Mouse (Mus musculus): ENCODE data around the gene Llcfc1.

The Llcfc1 gene

DNA sequence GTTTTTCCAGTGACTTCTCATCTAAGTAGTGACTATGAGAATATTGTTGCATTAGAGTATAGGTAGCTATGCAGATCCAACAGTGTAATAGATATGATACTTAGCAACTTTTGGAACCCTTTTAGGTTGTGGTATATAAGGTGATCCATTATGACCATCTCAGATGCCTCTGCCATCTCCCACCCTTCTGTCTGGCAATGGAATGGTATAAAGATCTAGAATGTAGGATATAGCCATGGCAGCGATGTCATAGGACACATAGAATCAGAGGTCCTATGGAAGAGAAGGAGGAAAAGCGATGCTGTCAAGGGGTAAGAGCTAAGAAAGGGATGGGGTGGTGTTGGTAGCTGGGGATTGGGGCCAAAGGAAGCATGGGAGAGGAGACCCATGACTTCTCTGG lies at the start of gene Llcfc1:
Llcfc1 (plus strand) TSS at position 301 of the 400 bp plus-strand sequence.
- DNase-seq (ENCODE audit: low read depth, low spot score) = no peak

DNA sequence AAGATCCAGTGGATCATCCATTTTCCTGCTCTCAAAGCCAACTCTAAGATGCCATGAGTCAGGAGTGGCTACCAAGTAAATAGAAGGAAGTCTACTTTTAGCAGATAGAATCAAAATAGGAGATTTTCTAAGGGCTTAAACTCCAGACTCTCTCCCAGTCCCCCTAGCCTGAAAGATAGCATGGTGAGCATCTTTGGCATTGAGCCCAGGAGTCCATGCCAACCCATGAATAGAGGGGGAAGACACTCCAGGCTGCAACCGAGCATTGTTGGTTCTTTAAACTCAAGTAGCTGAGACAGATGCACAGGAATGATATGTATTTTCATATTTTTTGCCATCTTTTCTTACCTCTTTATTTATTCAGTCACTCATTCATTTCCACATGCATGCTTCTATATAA lies 49.0 kb upstream of the Llcfc1 start:
- no peak for DNase-seq (ENCODE audit: low read depth, low spot score)

DNA sequence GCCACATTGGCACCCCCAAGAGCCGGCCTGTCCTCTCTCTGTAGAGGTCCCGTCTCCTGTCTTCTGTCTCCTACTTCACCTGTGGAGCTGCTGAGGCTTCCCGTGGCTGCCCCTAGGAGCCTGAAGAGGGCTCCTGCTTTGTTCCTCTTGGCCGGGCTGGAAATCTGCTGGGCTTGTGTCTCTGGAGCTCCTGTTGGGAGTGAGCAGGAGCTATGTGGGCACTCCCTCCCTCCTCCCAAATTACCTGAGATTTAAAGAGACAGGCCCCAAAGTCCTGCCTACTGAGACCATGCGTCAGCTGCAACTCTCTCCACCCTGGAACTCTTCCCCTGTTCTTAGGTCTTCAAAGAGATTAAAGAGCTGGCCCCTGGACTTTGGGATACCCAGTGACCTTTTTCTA lies 48.1 kb upstream of the Llcfc1 start, which contains the start of gene Trpv6:
Trpv6 (minus strand) TSS at position 228 of the 400 bp plus-strand sequence.
- no peak for DNase-seq (ENCODE audit: low read depth, low spot score)

DNA sequence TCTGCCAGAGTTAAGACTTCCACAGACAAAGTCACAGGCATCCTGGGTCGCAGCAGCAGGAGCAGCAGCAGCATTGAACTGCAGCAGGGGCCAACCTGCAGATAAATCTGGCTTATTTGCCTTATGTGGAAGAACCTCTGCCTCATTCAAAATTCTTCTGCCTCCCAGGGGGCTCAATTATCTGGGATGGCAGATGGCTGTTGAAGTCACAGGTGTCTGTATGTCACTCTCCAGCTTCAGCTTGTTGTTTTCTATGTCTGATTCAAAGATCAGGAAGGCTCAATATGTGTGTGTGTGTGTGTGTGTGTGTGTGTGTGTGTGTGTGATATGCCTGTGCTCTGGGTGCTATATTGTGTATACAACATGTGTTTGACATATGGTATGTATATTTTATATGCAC lies 46.8 kb upstream of the Llcfc1 start:
- DNase-seq (ENCODE audit: low read depth, low spot score) = no peak

DNA sequence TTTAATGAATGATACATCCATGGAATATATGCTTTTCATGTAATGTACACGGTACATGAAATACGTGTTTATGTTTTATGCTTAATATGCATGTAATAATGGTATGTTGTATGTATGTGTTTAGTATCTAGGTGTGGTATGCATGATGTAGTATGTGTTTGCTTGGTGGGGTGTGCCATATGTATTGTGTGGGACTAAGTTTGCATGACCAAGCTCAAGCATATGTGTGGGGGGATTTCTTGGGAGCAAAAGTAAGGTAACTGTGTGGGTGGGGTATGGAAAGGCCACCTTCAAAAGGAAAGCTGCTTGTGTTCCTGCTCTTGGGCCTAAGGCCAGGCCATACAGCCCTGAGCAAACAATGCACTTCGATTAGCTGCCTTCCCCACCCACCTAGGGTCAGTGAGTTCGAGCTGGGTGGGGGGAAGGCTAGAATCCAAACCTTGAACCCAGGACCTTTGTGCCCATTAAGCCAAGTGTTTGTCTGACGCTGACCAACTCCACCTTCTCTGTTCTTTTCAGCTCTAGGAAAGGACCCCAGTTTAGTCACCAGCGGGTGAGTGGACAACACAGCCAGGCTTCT lies 46.2 kb upstream of the Llcfc1 start:
- DNase-seq (ENCODE audit: low read depth, low spot score) = no peak

DNA sequence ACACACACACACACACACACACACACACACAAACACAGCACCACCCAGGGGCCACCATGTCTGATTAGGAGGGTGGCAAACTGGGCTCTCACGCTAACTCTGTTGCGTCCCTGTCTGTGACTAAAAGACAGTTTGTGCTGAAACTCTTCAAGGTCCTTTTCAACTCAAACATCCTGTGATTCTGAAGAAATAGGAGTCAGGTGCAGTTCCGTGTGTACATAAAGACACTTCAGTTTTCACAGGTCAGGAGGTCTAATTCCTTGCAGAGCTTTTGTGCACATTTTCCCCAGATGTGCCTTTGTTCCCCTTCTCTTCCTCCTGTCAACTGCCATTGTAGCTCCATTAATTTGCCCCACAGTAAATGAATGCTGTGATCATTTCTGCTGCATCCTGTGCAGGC lies 43.8 kb upstream of the Llcfc1 start:
- DNase-seq (ENCODE audit: low read depth, low spot score) = no peak

DNA sequence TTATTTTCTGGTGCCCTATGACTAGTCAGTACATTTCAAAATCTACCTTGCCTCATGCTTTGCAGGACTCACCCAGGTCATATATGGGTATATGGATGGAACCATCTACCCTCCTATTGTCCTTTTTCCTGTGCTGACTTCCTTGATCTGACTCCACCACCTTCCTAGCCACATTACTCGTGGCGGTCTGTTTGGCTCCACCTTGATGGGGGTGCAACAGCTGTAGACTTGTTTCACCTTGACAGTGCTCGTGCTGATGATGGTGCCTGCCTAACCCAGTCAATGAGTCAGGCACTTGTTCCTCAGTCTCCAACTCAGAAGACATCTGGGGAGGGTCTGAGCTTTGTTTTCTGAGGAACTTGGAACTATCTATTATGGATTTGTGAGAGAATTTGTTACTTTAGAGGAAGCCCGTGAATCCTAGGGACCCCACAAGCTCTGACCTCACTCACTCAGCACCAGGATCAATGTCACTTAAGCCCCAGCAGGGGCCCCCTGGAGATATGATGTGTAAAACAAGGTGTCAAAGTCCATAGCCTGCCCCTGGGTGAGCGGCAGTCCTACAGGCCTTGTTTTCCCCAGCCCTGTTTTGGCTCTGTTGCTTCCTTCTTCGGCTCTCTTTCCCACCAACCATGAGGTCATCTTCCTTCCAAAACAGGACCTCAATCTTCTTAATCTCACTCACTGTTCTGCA lies 42.9 kb upstream of the Llcfc1 start:
- DNase-seq (ENCODE audit: low read depth, low spot score) = no peak

DNA sequence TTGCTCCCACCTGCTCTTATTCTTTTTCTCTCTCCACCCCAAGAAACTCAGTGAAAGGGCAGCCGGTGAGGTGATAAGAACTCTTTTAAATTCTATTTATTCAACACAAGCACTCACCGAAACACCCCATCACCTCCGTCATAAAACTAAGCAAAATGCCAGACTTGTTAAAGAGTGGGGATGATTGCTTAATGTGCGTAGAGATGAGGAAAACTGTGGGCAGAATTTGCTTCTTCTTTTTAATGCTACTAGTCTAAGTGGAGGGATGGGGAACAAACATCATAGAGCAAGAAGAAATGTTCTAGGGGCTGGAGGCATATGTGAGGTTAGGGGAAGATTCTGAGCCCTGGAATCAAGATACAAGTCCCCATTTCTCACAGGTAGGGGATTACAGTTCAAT lies 41.5 kb upstream of the Llcfc1 start:
- DNase-seq (ENCODE audit: low read depth, low spot score) = no peak

DNA sequence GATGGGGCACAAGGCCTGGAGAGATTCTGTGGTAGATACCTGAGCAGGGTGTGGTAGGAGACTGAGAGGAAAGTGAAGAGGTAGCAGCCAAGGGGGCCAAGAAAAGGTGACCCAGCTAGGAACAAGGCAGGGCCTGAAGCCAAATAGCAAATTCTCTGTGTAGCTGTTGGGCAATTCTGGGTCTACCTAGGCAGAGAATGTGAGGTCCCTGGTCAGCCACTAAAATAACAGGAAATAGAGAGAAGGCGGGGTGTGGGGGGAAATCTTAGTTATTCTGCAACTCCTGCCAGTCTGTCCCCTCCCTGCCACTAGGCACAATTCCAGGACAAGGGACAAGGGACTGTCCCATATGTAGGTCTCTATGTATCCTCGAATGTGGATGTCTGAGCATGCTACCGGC lies 41.0 kb upstream of the Llcfc1 start:
- DNase-seq (ENCODE audit: low read depth, low spot score) = no peak

DNA sequence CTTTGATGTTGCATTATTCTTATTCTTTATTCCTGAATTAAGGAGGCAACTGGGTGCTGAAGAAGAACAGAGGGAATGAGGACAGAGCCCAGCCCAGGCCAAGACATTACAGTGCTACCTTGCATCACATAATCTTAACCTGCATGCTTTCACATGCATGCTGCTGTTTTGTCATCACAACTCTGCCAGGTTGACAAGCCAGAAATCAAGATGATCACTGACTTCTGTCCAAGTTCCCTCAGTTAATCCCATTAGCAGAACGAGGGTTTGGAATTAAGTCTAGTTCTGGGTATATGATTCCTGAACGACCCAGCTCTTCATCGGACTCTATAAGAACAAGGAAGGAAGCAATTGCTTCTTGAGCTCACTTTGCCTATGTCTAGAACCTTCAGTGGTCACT lies 38.0 kb upstream of the Llcfc1 start:
- DNase-seq (ENCODE audit: low read depth, low spot score) = no peak

DNA sequence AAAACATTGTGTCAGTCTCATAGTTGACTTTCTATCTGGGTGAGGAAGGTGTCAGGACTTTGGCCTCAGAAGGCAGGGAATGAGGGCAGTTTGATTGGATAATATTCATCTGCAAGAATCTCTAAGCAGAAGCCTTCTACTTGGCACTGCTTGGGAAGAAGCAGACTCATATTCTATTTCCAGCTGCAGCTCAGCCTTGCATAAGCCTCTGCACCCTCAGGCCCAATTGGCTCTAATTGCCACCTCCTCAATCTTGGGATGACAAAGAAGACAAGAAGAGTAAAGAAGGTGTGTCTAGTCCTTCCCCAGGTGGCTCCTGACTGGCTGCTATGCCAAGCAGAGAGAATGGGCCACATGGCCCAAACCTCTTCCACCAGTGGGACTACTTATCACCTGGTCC lies 37.6 kb upstream of the Llcfc1 start:
- no peak for DNase-seq (ENCODE audit: low read depth, low spot score)

DNA sequence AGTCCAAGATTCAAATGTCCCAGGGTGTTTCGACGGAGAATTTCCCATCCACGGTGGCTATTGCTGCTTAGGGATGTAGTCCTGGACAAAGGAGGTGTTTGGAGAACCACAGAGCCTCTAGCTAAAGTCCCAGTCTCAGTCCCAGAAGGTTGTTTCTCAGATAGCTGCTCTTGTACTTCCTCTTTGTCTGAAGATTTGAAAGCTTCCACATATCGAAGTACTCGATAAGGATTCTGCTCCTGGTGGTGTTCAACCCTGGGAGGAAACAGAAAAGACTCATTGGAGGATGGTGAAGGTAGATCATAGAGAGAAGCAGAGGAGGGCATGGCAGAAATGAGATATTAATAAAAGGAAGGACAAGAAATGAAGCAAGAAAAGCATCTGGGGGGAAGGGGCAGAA lies 31.1 kb upstream of the Llcfc1 start:
- no peak for DNase-seq (ENCODE audit: low read depth, low spot score)

DNA sequence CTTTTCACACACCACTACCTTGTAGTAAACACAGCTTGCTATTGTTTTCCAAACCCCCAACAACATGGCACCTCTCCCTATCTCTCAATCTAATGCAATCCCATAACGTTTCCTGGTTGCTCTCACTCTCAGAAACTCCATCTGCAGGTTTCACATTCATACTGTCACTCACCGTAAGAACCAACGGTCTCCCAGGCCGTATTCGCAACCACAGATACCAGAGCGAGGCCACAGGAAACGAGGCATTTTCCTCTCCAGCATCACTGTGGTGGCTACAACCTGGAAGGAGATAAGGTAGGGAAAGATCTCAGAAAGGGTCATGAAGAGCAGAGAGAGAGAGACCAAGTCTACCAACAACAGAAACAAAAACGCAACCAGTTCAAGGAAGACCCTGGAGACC lies 29.6 kb upstream of the Llcfc1 start:
- no peak for DNase-seq (ENCODE audit: low read depth, low spot score)

DNA sequence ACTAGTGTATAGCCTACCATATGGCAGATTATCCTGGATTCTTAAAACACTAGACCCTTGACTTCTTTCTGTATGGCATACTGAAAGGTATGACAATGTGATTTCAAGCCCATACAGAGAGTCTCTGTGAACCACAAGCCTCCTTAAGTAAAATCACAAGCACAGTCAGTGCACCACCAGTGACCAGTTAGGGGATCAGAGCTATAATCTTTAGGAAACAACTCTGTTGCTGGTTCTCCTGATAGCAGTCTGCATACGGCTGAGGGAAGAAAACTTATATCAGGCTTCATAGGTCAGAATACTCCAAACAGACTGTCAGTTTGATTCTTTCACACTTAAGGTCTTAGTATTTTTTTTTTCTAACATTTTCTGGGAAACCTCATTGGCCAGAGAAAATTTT lies 25.7 kb upstream of the Llcfc1 start:
- DNase-seq (ENCODE audit: low read depth, low spot score) = no peak

DNA sequence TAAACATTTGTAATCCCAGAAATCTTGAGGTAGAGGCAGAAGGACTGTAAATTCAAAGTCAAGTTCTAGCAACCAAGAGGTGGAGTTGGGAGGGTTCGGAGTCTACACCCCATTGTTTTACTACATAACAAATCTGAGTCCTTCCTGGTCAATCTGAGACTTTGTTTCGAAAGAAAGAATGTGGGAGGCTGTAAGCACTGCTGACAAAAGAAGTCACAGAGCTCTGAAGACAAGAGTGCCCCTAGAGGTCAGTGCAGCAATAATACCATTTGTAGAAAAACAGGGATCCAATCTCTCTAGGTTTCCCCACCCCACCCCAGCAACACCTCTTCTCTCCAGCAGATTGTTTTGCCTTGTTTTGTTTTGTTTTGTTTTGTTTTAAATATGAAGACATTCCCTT lies 21.9 kb upstream of the Llcfc1 start:
- DNase-seq (ENCODE audit: low read depth, low spot score) = no peak

DNA sequence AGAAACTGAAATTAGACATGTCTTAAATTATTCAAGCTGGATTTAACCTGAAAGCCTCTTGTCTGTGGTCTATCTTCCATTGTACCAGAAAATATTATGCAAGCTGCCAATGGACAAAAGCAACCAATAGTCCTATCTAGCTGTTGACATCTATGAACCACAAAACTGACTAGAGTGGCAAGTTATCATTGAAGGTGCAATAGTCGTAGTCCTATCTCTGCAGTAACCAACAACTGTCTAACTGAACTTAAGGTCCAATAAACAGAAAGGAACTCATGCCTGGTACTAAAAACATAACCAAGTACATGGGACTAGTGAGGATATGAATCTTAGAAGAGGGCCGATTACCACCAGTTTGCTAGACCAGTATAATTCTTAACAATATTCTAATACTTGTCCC lies 7.7 kb upstream of the Llcfc1 start:
- DNase-seq (ENCODE audit: low read depth, low spot score) = no peak

DNA sequence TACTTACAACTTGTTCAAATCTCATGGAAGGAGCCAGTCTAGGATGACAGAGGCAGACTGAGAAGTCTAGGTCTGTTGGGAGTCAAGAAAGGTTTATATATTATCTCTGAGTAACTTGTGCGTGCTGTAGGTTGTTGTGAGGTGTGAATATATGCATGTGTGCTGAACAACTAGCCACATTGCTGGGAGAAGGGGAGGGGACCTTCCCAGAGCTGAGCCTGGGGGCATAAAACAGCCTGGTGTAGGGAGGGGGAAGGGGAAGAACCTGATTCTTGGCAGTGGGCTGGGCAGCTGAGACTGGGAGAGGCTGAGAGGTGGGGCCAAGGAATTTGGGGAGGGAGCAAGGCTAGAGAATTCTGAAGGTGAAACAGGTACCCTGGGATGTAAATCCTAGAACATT lies 3.6 kb upstream of the Llcfc1 start, which contains the start of gene Trpv5:
Trpv5 (minus strand) TSS at position 101 of the 400 bp plus-strand sequence.
- DNase-seq (ENCODE audit: low read depth, low spot score) = no peak

DNA sequence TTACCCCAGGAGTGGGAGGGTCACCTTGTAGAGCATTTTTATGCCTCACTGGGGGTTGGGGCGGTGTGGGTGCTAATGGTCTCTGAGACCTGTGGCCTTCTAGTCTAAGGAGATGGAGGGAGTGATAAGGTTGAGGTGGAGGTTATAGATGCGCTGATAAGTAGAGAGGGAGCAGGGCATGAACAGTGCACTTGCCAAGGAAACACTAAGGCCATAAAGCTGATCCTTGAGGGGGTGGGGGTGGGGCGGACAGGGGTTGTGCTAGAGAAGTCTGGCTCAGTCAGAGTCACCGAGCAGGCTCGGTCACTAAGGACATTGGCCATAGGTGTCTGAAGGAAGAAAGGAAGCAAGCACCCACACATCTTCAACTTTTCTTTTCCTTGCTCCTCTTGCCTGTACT lies 2.6 kb upstream of the Llcfc1 start:
- DNase-seq (ENCODE audit: low read depth, low spot score) = no peak

DNA sequence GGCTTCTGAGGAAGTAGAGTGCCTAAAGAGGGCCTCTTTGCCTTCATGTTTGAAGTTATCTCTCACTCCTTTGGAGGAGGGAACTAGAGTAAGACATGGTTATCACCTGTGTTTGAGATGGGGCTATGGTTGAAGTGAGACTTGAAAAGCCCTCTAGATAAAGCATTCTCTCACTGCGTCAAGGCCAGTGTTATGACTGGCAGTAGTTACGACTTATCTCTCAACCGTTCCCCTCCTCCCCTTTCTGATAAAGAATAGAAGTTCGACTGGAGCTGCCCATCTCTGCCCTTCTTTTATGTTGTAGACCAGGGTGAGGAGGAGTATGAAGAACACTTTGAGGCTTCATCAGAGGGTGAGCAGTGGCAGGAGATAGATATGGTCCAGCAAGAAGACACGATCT lies 680 bp downstream of the Llcfc1 start:
- no peak for DNase-seq (ENCODE audit: low read depth, low spot score)

DNA sequence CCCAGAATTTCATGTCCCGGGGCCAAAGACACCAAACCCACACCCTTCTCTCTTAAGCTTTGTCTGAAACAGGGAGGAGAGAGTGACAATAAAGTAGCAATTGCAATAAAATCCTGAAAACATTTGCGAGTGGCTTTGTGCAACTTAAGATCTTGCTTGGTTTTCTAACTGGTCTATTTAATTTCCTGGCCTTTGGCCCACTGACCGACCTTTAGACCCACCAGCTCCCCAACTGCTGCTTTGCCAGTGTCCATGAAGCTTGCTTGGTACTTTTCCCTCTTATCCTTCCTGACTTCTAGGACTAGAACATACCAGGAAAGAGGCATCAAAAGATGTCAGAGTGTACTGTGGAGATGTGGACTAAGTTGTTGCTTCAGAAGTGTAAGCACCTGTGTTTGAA lies 1.4 kb downstream of the Llcfc1 start:
- DNase-seq (ENCODE audit: low read depth, low spot score) = no peak

DNA sequence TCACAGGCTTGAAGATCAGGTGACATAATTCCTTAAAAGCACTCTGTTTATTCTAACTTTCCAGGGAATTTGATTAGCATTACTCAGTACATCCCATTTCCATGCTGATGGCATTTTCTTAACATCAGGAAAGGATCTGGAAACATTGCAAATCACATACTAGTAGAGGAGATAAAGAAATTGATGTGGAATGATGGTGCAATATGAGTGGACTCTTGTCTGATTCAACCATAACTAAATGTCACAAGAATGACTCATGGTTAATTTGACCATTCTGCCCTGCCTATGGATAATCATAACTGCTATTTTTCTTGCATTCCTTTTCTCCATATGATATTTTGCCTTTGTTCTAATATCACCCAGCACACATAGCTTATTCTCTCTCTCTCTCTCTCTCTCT lies 8.0 kb downstream of the Llcfc1 start:
- DNase-seq (ENCODE audit: low read depth, low spot score) = no peak

DNA sequence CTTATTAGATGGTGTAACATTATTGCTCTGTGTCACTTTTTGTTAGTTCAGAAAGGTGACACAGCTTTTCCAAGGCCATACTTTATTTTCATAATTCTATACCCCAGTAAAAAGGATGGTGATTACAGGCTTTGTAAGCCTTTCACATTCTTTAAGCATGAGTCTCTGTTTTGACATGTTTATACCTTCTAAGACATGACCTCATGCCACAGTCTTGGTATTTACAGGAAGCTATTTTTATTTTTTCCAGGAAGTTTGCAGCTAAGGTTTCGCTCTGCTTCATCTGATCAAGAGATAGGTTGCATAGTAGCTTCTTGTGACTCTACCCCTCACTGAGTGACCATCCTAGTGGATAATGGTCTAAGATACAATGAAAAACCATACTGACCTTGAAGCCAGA lies 10.2 kb downstream of the Llcfc1 start:
- no peak for DNase-seq (ENCODE audit: low read depth, low spot score)

DNA sequence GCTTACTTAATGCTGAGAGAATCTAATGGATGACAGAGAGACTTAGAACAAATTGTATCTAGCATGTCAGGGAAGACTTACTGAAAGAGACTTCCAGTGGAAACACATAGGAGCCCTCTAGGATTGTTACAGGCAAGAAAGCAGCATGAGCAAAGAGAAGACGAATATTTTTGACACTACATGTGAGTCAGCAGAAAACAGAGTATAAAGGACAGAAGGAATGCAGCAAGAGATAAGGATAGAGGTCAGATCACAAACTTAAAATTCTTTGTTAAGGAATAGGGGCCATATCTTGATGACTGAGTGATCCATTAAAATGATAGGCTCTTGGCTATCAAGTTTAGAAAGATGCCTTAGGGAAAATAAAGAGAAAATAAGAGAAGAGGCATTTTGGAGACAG lies 17.0 kb downstream of the Llcfc1 start:
- no peak for DNase-seq (ENCODE audit: low read depth, low spot score)

DNA sequence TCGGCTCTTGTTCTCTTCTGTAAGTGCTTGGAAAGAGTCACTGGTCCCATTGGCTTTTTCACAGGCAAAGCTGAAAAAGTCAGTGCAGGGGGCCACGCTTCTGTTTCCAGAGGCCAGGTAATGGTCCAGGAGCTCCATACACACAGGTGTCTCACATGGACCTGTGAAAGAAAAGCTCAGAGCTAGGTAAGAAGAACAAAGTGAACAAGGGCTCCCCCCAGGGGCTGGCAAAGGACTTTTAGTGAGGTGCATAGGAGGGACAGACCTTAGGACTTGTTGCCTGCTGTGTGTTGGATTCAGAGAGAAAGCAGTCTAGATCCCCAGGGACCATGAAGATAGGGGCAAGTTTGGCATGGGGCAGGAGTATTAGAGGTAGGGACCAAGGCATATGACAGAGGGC lies 18.7 kb downstream of the Llcfc1 start:
- no peak for DNase-seq (ENCODE audit: low read depth, low spot score)
